Mouse (Mus musculus) inflammation-experienced regulatory T-cells, adult 6 months (primary cell): ENCODE data around the gene Tnik. TPM values are rescaled to one million over a fixed set of nuclear protein-coding genes. Genes with fewer than 3 reads are reported as not detected.

Experiments
- ATAC-seq: one replicate; pipeline ENCODE4 v1.8.0; 2017
- polyA plus RNA-seq, 3 experiments: library from polyadenylated mRNA; unstranded; fragments of 100-300 nt; shearing (Covaris generic); gene quantifications; one replicate each; pipeline ENCODE4 v1.2.1; 2017

The Tnik gene
- polyA plus RNA-seq, 3 experiments from 2014 or later, result 41.3 to 66.3 (median 64.8) TPM

DNA sequence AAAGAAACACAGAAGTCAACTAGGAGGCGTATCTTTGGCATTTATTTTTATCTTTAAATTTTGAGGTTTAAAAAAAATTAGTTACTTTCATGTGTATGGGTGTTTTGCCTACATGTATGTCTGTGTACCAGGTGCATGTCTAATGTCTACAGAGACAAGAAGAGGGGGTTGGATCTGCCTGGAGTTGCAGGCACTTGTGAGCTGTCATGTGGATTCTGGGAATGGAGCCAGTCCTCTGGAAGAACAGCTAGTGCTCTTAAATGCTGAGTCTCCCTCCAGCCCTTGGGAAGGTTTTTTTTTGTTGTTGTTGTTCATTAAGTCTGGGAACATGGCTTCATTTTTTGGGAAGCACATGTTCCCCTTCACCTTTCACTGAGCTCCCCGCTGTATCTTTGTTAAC, 375.9 kb downstream of the Tnik start:
- ATAC-seq, result no peak

DNA sequence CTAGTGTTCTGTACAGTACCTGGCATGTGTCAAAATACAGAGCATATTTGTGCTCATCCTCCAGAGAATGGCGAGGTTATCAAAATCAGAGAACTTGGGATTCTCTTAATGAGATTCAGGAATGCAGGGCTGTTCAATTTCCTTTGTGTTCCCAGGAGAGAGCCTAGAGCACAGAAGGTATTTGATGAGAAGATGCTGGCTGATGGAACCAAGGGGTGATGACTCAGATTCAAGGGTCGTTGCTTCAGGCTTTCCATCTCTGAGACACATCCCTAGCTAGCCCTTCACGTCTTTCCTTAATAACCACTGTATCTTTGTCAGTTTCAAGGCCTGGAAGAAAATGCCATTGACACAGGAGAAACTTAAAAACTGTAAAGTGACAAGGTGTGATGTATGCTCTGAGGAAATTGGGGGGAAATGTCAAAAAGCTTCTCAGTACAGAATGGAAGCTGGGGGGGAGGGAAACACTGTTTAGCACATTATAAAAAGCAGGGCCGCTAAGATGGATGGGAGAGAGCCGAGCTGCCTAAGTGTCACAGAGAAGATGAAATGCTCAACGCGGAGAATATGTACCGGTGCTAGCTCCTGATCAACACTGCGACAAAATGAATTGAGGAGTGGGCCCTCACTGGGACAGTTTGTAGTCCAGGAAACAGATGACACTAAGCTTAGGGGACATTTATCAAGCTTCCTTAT, 380.4 kb downstream of the Tnik start:
- ATAC-seq, result no peak

DNA sequence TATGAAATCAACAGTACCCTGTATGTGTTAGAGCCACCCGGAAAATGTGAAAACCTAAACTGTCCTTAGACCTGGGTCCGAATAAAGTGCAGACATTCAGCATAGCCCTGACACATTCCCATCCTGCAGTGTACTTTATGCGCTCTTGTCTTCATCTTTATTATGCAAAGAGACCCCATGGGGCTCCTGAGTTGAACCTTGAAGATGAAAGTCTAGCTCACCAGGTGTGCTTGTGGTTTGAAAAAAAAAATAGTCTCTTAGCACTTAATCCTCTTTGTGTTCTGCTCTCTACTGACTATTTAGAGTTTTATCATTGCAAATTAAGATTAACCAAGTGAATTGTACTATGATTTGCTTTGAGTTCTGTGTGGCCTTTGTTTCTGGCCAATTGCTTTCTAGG, 389.6 kb downstream of the Tnik start:
- no peak for ATAC-seq

DNA sequence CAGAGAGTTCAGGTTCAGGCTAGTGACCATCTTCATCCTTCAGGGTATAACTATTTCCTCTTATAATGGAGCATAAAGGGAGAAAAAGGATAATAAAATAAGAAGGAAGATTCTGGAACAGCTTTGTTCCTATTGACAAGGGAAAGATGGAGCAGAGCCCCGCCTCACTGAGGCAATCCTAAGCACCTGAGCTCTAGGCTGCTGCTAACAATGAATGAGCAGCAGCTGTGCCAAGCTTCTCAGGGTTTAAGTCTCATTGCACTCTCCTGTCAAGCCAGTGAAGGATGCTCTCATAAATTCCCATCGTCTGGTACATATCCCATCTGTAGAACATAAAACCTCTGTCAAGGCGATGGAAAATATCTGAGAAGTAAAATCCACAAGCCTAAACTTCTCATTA, 390.0 kb downstream of the Tnik start:
- no peak for ATAC-seq

DNA sequence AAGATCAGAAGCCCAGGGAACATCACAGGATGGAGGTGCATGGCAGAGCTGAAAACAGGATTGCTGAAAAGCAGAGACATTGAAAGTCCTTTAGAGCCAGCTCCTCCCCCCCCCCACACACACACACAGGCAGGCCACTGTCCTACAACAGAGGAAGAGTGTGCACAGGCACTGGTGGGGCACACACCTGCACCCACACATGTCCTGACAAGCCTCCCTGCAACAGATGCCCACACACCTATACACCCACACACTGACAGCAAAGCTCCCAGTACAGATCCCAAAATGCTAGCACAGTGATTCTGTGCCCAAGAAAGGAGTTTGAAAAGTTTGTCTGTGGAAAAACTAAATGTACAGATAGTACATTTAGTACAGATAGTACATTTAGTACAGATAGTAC, 391.7 kb downstream of the Tnik start:
- no peak for ATAC-seq

DNA sequence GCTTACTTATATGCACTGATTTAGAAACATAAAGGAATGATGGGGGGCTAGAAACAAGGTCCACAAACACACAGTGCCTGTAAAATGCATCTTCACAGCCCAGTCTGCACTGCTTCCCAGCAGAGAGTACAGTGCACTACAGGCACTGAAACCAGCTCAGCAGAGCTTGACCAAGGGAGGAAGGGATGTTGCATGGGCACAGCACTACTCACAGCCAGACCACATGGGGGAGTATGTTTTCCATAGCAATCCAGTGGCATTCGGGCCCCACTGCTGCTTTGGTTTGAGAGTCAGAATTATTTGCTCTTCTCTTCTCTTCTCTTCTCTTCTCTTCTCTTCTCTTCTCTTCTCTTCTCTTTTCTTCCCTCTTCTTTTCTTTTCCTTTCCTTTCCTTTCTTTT, 395.3 kb downstream of the Tnik start:
- no peak for ATAC-seq

DNA sequence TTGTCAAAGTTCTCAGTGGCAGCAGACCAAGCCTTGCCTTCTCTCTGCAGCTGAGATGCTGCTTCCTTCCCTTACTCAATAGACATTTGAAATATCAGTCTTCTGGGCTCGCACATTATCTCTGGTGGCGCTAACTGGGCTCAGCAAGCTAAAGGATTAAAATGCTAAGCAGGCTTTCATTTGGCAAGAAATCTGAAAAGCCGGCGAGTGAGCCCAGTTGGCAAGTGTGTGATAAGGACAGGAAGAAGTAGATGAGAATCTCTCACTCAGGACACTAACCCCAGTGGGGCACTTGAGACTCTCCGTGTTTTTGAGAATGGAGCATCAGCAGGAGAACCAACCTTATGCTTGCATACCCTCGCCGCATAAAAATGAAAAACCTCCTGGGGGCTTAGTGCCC, 417.8 kb downstream of the Tnik start:
- ATAC-seq, result no peak

DNA sequence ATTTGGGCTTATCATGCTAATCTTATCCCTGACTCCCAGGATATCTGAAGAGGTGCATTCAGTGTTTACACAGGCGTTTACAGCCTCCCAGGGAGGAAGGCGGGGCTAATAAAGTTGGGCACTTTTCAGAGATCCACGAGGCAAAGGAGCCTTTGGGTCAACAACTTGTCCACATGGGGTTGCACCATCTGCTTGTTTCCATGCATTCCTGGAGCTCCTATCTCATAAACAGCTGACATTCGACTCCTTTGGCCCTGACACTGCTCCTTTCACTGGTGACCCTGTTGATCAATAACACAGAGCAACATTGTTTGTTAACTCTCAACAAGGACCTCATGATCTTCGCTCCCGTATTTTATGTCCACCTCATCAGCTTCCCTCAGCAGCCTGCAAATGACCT, 418.9 kb downstream of the Tnik start:
- no peak for ATAC-seq

DNA sequence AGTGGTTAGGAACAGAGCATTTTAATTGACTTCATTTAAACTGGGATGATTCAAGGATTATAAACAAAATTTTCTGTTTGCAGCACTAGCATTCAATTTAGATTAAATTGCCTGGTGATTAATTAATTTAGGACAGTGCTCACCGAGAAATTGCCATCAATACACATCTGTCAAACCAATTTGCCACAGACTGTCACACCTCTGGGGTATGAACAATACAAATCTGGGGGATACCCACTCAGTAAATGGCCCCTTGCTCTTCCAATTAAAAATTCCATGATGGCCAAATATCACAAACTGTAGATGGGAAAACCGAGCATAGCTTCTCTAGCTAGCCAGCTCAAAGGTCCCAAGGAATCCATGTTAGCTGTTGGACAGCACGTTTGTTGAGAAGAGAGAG, 419.4 kb downstream of the Tnik start:
- no peak for ATAC-seq

DNA sequence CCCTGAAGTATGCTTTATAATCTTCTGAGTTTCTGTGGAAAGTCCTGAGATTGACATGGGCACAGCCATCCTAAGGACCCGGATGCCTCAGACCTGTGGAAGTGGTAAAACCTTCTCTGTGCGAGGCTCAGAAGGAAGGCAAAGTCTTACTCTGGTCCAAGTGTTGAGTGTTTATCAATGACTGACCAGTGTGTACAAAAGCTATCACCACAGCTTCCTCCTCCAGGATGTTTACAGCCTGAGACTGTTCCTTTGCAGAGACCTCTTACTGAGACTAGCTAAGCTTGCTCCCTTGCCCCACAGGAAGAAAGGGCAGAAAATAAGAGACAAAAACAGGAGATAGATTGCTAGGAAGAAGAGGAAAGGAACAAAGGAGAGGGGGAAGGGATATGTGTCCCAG, 422.5 kb downstream of the Tnik start:
- ATAC-seq, result no peak

DNA sequence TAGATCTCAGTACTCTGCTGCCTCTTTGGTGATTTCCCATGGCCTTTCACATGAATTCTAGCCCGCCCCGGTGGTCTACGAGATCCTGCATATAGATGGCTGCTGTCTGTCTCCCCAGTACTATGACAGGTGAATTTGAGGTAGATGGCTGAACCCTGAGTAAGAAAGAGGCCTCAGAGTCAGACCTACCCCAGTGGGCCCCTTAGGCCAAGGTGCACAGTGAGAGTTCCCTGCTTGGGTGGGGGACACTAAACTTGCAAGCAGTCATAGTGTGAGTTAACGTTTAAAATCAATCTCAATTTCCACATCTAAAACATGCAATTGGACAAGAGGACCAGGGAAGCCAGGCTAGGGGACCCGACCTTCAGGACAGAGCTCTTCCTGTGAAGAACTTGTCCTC, 431.8 kb downstream of the Tnik start:
- no peak for ATAC-seq

DNA sequence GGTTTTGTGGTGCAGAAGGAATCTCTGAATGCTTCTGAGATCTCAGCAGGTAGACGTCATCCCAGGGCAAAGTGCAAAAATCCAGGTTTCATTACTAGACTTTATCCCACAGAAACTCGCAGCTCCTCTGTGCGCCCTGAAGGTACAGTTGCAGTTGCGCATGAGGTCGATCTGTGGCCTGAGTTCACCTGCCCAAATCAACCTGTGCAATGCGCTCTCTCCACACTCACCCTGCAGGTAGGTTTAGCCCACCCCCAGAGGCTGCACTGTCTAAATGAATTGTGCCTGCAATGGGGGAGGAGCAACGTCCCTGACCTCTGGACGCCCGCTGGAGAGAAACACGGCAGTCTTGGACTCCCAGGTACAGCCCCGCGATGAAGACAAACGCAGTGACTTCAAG, 432.6 kb downstream of the Tnik start:
- ATAC-seq, result no peak

DNA sequence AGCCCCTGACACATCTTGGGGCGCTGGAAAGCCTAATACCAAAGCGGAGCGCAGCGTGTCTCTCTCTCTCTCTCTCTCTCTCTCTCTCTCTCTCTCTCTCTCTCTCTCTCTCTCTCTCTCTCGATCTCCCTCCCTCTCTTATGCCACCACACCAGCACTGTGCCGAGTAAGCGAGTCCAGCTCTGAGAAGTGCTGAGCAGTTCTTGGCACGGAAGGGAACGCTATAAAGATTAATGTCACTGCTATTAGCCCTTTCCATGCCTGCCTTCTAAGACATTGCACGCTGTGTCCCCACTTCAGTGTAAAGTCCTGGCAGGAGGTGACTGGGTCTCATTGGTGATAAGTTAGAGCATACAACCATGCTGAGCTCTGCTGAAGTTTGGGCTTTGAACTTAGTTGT, 433.1 kb downstream of the Tnik start:
- ATAC-seq, result no peak

DNA sequence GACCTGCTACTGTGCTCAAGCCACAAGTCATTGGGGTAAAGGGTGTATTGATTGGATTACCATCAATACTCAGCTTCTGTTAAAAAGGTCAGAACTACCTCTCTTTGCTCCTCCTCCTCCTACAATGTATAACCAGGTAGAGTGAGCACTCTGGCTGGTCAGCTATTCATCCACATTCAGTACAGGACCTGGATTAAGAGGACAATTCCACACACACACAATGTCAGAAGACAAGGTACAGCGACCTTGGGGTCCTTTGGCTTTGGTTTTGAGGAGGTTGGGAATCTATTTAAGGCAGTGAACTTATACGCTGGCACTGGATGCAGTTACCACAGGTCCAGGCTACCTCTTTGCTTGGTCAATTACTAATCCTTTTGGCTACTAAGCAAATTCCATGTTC, 434.8 kb downstream of the Tnik start, which contains the start of gene Slc2a2:
TSS of gene Slc2a2 (plus strand) at position 107 of the 400 bp plus-strand sequence.
- no peak for ATAC-seq

DNA sequence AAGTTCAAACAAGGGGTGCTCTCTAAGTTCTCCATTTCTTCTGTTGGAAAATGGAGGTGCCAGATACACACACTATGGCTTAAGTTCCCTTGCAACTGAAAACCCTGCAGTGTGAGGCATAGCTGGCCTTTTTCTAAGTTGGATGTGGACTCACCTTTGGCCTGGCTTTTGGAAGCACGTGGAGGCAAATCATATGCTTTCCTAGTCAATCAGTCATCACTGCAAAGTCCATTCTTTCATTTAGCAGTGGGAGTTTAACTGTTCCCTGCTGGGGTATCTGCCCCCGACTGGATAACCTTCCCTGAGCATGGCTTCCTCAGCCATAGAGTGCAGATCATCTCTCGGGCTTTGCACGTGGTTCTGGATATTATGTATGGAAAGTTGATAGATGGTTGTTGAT, 436.6 kb downstream of the Tnik start:
- no peak for ATAC-seq

DNA sequence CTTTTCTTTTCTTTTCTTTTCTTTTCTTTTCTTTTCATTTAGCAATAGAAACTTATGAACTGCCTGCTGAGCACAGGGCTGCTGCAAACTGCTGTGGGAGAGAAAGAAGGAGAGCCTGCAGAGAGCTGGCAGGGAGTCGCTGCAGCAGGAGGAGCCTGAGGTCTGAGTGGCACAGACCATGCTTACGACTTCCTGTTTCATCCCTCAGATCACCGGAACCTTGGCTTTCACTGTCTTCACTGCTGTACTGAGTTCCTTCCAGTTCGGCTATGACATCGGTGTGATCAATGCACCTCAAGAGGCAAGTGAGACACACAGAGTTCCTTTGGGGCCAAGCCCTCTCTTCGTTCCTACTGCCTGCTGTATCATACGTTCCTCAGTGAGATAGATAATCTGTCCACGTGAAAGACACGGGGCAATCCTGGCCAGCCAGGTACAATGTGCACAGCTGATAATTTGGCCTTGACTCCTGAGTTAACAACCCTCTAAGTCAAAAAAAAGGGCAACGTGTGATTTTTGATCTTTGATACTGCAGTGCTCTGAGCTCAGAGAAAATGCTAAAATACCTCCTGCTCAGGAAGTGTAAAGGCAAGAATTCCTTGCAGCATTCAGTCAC, 442.6 kb downstream of the Tnik start:
- no peak for ATAC-seq

DNA sequence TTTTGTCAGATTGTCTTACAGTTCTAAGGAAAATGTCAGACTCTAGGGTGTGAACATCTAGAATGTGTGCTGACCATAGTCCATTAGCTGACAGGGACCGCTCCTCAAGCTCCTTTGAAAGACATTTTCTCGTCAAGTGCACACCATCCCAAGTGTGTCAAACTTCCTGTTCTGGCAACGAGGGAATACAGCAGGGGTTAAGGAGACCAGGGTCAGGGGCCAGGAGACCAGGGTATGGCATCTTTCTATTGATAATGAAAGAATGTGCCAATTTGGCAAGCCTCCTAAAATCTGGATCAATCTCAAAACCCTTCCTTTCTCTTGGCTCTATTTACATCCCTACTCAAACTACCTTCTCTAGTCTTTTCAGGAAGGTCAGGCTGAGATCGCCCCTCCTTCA, 443.7 kb downstream of the Tnik start:
- ATAC-seq, result no peak

DNA sequence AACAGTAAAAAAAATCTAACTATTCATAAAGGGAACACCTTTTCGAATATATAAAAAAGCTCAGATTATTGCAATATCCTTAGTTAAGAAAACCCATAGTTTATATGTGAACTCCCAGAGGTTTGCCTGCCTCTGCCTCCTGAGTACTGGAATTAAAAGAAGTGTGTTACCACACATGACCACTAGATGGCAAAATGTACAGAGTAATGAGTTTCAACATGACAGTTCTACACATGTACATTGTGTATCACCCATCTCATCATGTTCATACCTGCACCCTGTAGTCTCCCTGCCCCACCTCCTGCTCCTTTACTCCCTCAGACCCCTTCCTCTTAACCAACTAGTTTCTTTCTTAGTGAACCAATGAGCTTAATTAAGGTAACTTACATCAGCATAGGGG, 446.7 kb downstream of the Tnik start:
- peak; percentile 58 for ATAC-seq

DNA sequence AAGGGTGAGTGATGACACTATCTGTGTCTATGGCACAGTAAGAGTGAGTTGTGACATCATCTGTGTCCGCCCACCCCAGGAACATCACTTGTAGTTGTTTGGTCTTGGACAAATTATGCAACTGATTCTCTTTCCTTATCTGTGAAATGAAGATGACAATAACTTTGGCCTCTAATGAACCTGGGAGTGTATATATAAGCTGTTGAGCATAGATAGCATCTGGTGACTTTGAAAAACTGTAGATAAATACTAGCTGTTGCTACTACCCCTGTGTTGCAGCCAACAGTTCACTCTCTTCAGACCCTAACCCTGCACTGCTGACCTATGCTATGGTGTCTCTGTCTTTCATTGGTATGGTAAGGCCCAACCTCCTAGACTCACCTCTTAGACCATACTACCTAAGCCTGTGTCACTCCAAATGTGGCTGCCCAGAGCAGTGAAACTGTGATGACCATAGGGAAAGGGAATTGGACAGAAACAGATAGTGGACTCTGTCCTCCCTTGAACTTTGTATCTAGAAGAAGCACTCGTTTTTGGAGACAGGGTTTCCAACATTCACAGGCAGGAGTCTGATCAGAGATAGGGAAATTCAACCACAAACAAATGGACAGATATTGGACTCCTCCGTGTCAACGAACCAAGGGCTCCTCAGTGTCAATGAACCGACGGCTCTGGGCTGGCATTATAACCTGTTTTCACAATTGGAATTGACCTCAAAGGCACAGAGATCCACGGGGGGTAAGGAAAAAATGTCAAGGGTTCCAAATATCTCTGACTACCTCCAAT, 451.1 kb downstream of the Tnik start:
- ATAC-seq, result no peak

DNA sequence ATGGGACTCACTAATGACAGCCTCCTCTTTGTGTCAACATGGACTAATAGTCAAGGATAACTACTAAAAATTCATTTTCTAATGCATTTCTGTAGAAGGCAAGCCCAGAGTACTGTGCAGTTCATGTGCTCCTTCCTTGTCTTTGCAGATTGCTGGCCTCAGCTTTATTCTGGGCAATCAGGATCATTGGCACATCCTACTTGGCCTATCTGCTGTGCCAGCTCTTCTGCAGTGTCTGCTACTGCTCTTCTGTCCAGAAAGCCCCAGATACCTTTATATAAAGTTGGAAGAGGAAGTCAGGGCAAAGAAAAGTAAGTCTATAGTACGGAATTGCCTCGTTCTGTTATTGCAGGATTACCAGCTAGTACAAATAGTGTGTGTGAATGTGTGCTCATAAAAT, 455.5 kb downstream of the Tnik start:
- no peak for ATAC-seq

DNA sequence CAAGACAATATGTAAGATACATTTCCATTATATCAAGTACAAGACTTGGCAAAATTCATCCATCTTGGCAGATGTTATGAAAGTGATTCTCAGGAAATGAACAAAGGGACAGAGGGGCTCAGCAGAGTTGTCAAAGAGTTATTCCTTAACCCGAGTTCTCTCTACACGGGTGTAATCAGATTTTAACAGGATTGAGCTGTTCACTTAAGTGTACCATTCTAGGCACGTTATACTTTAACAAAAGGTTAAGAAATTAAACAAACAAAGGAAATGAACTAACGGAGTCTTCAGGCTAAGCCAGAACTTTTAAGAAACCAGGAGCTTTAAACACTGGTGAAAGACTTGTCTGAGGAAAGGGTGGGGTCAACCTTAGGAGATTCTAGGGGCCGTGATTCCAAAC, 458.2 kb downstream of the Tnik start:
- no peak for ATAC-seq

DNA sequence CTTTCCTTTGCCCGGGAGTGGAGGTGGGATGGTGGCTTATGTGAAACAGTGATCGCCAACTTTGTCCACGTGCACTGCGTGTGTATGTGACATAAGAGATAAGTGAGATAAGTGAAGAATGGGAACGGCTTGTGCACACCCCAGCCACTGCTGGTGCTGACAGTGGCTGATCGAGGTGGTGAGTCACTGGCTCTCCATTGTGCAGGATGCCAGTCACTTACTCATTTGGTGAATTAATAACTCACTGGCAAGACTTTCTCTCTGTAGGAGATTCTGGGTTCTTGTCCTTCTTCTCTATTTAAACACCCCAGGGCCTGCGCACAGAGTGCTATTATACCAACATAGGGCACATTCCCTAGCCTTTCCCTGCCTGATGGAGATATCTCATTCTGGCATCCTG, 458.8 kb downstream of the Tnik start:
- no peak for ATAC-seq

DNA sequence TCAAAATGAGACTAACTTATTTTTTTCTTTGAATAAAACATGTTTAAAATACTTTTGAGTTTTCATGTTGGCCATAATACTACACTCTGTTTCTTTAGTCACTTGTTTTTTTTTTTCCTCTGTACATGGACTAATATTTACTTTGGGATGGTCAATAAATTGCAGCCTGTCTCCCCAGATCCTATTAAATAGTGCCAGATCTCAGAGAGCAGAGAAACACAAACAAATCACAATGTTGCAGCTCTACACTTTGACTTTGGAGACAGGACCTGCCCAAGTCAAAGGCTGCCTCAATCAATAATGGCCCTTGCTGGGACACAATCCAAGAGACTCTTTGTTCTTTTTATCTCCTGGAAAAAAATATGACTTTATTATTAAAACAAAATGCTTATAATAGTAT, 459.5 kb downstream of the Tnik start:
- no peak for ATAC-seq

DNA sequence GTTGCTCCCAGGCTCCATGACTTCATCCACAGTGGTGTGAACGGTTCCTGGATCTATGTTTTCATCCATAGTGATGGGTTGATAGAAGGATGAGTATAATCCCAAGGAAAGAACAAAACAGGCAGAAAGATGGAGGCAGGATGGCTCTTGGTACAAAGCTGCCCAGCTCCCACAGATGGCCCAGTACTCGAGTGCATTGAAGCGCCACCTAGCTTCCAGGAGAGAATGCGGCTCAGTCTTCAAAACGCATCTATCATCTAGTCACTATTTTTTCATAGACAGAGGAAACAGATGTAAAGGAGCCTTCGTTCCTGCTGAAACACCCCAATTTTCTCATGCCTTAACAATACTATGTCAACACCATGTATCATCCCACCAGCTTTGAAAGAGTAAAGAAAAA, 460.5 kb downstream of the Tnik start:
- ATAC-seq, result no peak
